Mouse (Mus musculus) E14TG2a.4 (cell line): ENCODE results near the gene Ubxn2a.
"Not testable (repeated sequence)": the region's sequence is repeated elsewhere in the genome, so short reads cannot be mapped to it uniquely, and the experiment has no call there.

Experiments
- H3K27me3 ChIP-seq: 2 replicates; pipeline ENCODE4 v1.6.1; 2014; ENCODE audit warnings: low read length, control low read depth; ENCODE audit not compliant: insufficient read depth
- H3K36me3 ChIP-seq: 2 replicates; pipeline ENCODE4 v1.6.1; 2014; ENCODE audit warnings: low read length, control low read depth; ENCODE audit not compliant: insufficient read depth
- H3K4me1 ChIP-seq: replicated peaks from 2 replicates; pipeline ENCODE4 v1.6.1; 2014; ENCODE audit warnings: low read depth, low read length, control low read depth
- H3K4me3 ChIP-seq: replicated peaks from 2 replicates; pipeline ENCODE4 v1.5.1; 2014; ENCODE audit warnings: mild to moderate bottlenecking, low read length
- H3K9me3 ChIP-seq: 2 replicates; pipeline ENCODE4 v1.6.1; 2014; ENCODE audit warnings: low read length, control low read depth
- CTCF ChIP-seq: conservative IDR thresholded peaks from 2 replicates; pipeline ENCODE4 v1.5.1; 2014; ENCODE audit warnings: low read length
- NANOG ChIP-seq: IDR thresholded peaks from 2 replicates; pipeline ENCODE4 v1.6.1; 2014; ENCODE audit warnings: borderline replicate concordance, low read length, mixed read lengths
- POU5F1 ChIP-seq: IDR thresholded peaks from 2 replicates; pipeline ENCODE4 v1.6.1; 2014; ENCODE audit warnings: low read length, borderline replicate concordance

The Ubxn2a gene

GRCm38 (mm10) chr12:4914944-4915343 is 7.4 kb upstream of the Ubxn2a start:
- TF ChIP-seq POU5F1 = no peak
- peak; percentile 75; the same call in 1 of the 2 replicates for TF ChIP-seq NANOG
- H3K9me3 ChIP-seq = no peaks in the 10 kb centered on the region
- H3K27me3 ChIP-seq = no peaks in the 10 kb centered on the region
- no peak overlapping the region; the same call in 1 of the 2 replicates for H3K4me3 ChIP-seq
- peaks cover 70% of the 10 kb centered on the region for H3K4me1 ChIP-seq
- no peaks in the 10 kb centered on the region for H3K36me3 ChIP-seq

GRCm38 (mm10) chr12:4914441-4914840 is 6.9 kb upstream of the Ubxn2a start:
- H3K27me3 ChIP-seq = no peaks in the 10 kb centered on the region
- H3K36me3 ChIP-seq = no peaks in the 10 kb centered on the region
- H3K4me3 ChIP-seq = no peak overlapping the region
- no peak for TF ChIP-seq POU5F1
- no peak for TF ChIP-seq NANOG
- no peak for TF ChIP-seq CTCF
- H3K9me3 ChIP-seq = no peaks in the 10 kb centered on the region
- peaks cover 66% of the 10 kb centered on the region for H3K4me1 ChIP-seq

- Histone ChIP-seq H3K36me3 (no peaks in the 10 kb centered on the region), H3K9me3 (no peaks in the 10 kb centered on the region), H3K27me3 (no peaks in the 10 kb centered on the region), H3K4me1 (peaks cover 70% of the 10 kb centered on the region), H3K4me3 (no peak overlapping the region)
- TF ChIP-seq CTCF (no peak), NANOG (no peak), POU5F1 (no peak)
Observed at GRCm38 (mm10) chr12:4911716-4912115, 4.2 kb upstream of the Ubxn2a start.

- H3K9me3 ChIP-seq, H3K27me3 ChIP-seq, H3K36me3 ChIP-seq: not testable (repeated sequence)
- Histone ChIP-seq H3K4me3 (peak overlapping the region; percentile 0; the same call in 1 of the 2 replicates), H3K4me1 (peaks cover 69% of the 10 kb centered on the region)
Observed at GRCm38 (mm10) chr12:4910496-4910895, 3.0 kb upstream of the Ubxn2a start.

- Histone ChIP-seq H3K4me1 (peaks cover 69% of the 10 kb centered on the region), H3K27me3 (no peaks in the 10 kb centered on the region), H3K36me3 (peaks cover 22% of the 10 kb centered on the region), H3K9me3 (no peaks in the 10 kb centered on the region), H3K4me3 (peak overlapping the region; percentile 93)
- TF ChIP-seq POU5F1 (no peak), NANOG (no peak), CTCF (no peak)
Observed at GRCm38 (mm10) chr12:4908391-4908790, 886 bp upstream of the Ubxn2a start.

- H3K27me3 ChIP-seq = no peaks in the 10 kb centered on the region
- H3K4me3 ChIP-seq = peak overlapping the region; percentile 93
- TF ChIP-seq CTCF = no peak
- no peak for TF ChIP-seq NANOG
- no peak for TF ChIP-seq POU5F1
- H3K9me3 ChIP-seq = no peaks in the 10 kb centered on the region
- H3K4me1 ChIP-seq = peaks cover 69% of the 10 kb centered on the region
- peaks cover 40% of the 10 kb centered on the region for H3K36me3 ChIP-seq
Observed at GRCm38 (mm10) chr12:4906476-4906875, 1.0 kb downstream of the Ubxn2a start.

- peaks cover 45% of the 10 kb centered on the region for H3K36me3 ChIP-seq
- TF ChIP-seq CTCF (peak; percentile 26), POU5F1 (no peak), NANOG (no peak)
- peaks cover 70% of the 10 kb centered on the region for H3K4me1 ChIP-seq
- H3K9me3 ChIP-seq = no peaks in the 10 kb centered on the region
- no peaks in the 10 kb centered on the region for H3K27me3 ChIP-seq
- H3K4me3 ChIP-seq = peak overlapping the region; percentile 93
Observed at GRCm38 (mm10) chr12:4905946-4906345, 1.6 kb downstream of the Ubxn2a start.

- Histone ChIP-seq H3K27me3 (no peaks in the 10 kb centered on the region), H3K4me3 (0 out of 2 replicates have a peak overlapping the region, but pooled peaks have one; percentile 3), H3K9me3 (no peaks in the 10 kb centered on the region), H3K4me1 (peaks cover 78% of the 10 kb centered on the region), H3K36me3 (peaks cover 53% of the 10 kb centered on the region)
- TF ChIP-seq CTCF (no peak), POU5F1 (peak; percentile 95), NANOG (peak; percentile 96)
Observed at GRCm38 (mm10) chr12:4898024-4898423, 9.5 kb downstream of the Ubxn2a start.

- no peaks in the 10 kb centered on the region for H3K27me3 ChIP-seq
- TF ChIP-seq CTCF (no peak), POU5F1 (no peak), NANOG (no peak)
Observed at GRCm38 (mm10) chr12:4889891-4890290, 17.6 kb downstream of the Ubxn2a start.

More at GRCm38 (mm10) chr12:4889891-4890290, 17.6 kb downstream of the Ubxn2a start:
- H3K4me1 ChIP-seq = peaks cover 47% of the 10 kb centered on the region
- no peak overlapping the region for H3K4me3 ChIP-seq
- H3K36me3 ChIP-seq = peaks cover 96% of the 10 kb centered on the region
- no peaks in the 10 kb centered on the region for H3K9me3 ChIP-seq
